Mouse (Mus musculus): Measurements from ENCODE around the gene Lcat. TPM values are rescaled to one million over a fixed set of nuclear protein-coding genes. Genes with fewer than 3 reads are reported as not detected.

Gene Lcat
- polyA plus RNA-seq, 1 experiment from 2014 or later: 1.0 TPM

Small RNA genes within 50 kb of the gene (microRNA-seq; reads per million reads assigned to microRNA genes)
- not detected for gene Mir7074

Other genes starting within 250 kb of the Lcat start
- gene Acd, start 242.3 kb downstream of the Lcat start, polyA plus RNA-seq (2014; fragmentation: Nextera tagmentation; extraction: Ambion mirVana): 86.3 and 106 TPM in 2 replicates
- gene Pard6a, start 242.2 kb downstream of the Lcat start, polyA plus RNA-seq (2014; fragmentation: Nextera tagmentation; extraction: Ambion mirVana): 51.2 and 53.4 TPM in 2 replicates
- gene 4933405L10Rik, start 235.7 kb downstream of the Lcat start, polyA plus RNA-seq (2014; fragmentation: Nextera tagmentation; extraction: Ambion mirVana): 0.41 TPM in 1 of 2 replicates, not detected in the other
- 13.8 and 13.9 TPM in 2 replicates for gene Enkd1, start 235.2 kb downstream of the Lcat start, polyA plus RNA-seq (2014; fragmentation: Nextera tagmentation; extraction: Ambion mirVana)
- 75.4 and 77.8 TPM in 2 replicates for gene Gfod2, start 184.7 kb downstream of the Lcat start, polyA plus RNA-seq (2014; fragmentation: Nextera tagmentation; extraction: Ambion mirVana)
- 12.3 and 12.5 TPM in 2 replicates for gene Ranbp10, start 116.0 kb downstream of the Lcat start, polyA plus RNA-seq (2014; fragmentation: Nextera tagmentation; extraction: Ambion mirVana)
- gene Tsnaxip1, start 115.7 kb downstream of the Lcat start, polyA plus RNA-seq (2014; fragmentation: Nextera tagmentation; extraction: Ambion mirVana): 0.24 and 0.32 TPM in 2 replicates
- gene Cenpt, start 90.1 kb downstream of the Lcat start, polyA plus RNA-seq (2014; fragmentation: Nextera tagmentation; extraction: Ambion mirVana): 46.7 and 55.7 TPM in 2 replicates
- gene Thap11, start 88.2 kb downstream of the Lcat start, polyA plus RNA-seq (2014; fragmentation: Nextera tagmentation; extraction: Ambion mirVana): 49.8 and 51.5 TPM in 2 replicates
- 217 and 221 TPM in 2 replicates for gene Nutf2, start 82.8 kb downstream of the Lcat start, polyA plus RNA-seq (2014; fragmentation: Nextera tagmentation; extraction: Ambion mirVana)
- 47.8 and 49.2 TPM in 2 replicates for gene Edc4, start 62.5 kb downstream of the Lcat start, polyA plus RNA-seq (2014; fragmentation: Nextera tagmentation; extraction: Ambion mirVana)
- gene Nrn1l, start 49.8 kb downstream of the Lcat start, polyA plus RNA-seq (2014; fragmentation: Nextera tagmentation; extraction: Ambion mirVana): 0.78 TPM in 1 of 2 replicates, not detected in the other
- 7.9 and 10.7 TPM in 2 replicates for gene Pskh1, start 42.9 kb downstream of the Lcat start, polyA plus RNA-seq (2014; fragmentation: Nextera tagmentation; extraction: Ambion mirVana)
- 2.0 and 4.4 TPM in 2 replicates for gene Ctrl, start 9.5 kb downstream of the Lcat start, polyA plus RNA-seq (2014; fragmentation: Nextera tagmentation; extraction: Ambion mirVana)
- gene Psmb10, start 4.9 kb downstream of the Lcat start, polyA plus RNA-seq (2014; fragmentation: Nextera tagmentation; extraction: Ambion mirVana): 50.7 and 67.8 TPM in 2 replicates
- gene Slc12a4, start 22.7 kb upstream of the Lcat start, polyA plus RNA-seq (2014; fragmentation: Nextera tagmentation; extraction: Ambion mirVana): 3.7 and 5.2 TPM in 2 replicates
- gene Dpep3, start 36.0 kb upstream of the Lcat start, polyA plus RNA-seq (2014; fragmentation: Nextera tagmentation; extraction: Ambion mirVana): not detected in 2 replicates
- gene Dus2, start 48.0 kb upstream of the Lcat start, polyA plus RNA-seq (2014; fragmentation: Nextera tagmentation; extraction: Ambion mirVana): 23.1 and 23.2 TPM in 2 replicates
- gene Dpep2nb, start 62.6 kb upstream of the Lcat start, polyA plus RNA-seq (2014; fragmentation: Nextera tagmentation; extraction: Ambion mirVana): not detected in 2 replicates
- gene Ddx28, start 68.5 kb upstream of the Lcat start, polyA plus RNA-seq (2014; fragmentation: Nextera tagmentation; extraction: Ambion mirVana): 17.7 and 21.1 TPM in 2 replicates
- 3.1 and 3.4 TPM in 2 replicates for gene Nfatc3, start 115.5 kb upstream of the Lcat start, polyA plus RNA-seq (2014; fragmentation: Nextera tagmentation; extraction: Ambion mirVana)
- 0.25 TPM in 1 of 2 replicates, not detected in the other for gene Esrp2, start 193.6 kb upstream of the Lcat start, polyA plus RNA-seq (2014; fragmentation: Nextera tagmentation; extraction: Ambion mirVana)
- 6.5 and 16.0 TPM in 2 replicates for gene Pla2g15, start 207.0 kb upstream of the Lcat start, polyA plus RNA-seq (2014; fragmentation: Nextera tagmentation; extraction: Ambion mirVana)
- gene Slc7a6, start 225.5 kb upstream of the Lcat start, polyA plus RNA-seq (2014; fragmentation: Nextera tagmentation; extraction: Ambion mirVana): 76.1 and 77.8 TPM in 2 replicates

All from midbrain, embryonic 14.5 days (tissue).